In genomic region chr6:8489266-8489665, GRCm38 (mm10) we compare ENCODE assay signal across 23 mouse cellular contexts. TPM values are rescaled to one million over a fixed set of nuclear protein-coding genes. Genes with fewer than 3 reads are reported as not detected.
A peak's percentile ranks its signal among the peaks of the same experiment; 100 is the strongest.
DNase-seq lines count a peak whose midpoint lies in the region; ATAC-seq and TF ChIP-seq lines count a peak whose summit lies in the region.
"Had no signal": no experiment of that assay in that cellular context is flagged by ENCODE, and none has a peak within 500 bp of the region (broad histone marks: within the 10 kb centered on the region; RNA-seq: fewer than 3 reads in every experiment).

No protein-coding gene starts in this region.

- TF ChIP-seq RAD21 in MEL (IDR thresholded peaks at IDR 0.05; ENCODE audit: low read depth, low read length), result no peak

- H3K79me2 ChIP-seq in MEL (ENCODE audit: control insufficient read depth, insufficient read depth, low read length, poor library complexity), result no peaks in the 10 kb centered on the region; the same call in 1 of the 2 replicates

- H3K4me3 ChIP-seq in heart, embryonic 10.5 days, result no peak overlapping the region
- no peak overlapping the region for H3K4me3 ChIP-seq in midbrain, embryonic 11.5 days (ENCODE audit: low read depth, low read length)
- no peak overlapping the region for H3K4me3 ChIP-seq in midbrain, embryonic 13.5 days (replicated peaks)
- H3K4me3 ChIP-seq in thymus, adult 2 months (ENCODE audit: control insufficient read depth, insufficient read depth, low read length), result no peak overlapping the region
- H3K4me3 ChIP-seq in MEL (ENCODE audit: control insufficient read depth in 1 of 2, insufficient read depth in 1 of 2, low read depth in 2 of 2, low read length in 2 of 2), result no peak overlapping the region

- no peak for TF ChIP-seq EP300 in MEL (IDR thresholded peaks at IDR 0.05; ENCODE audit: low read depth in 1 of 2, low read length in 2 of 2)

- no peak for TF ChIP-seq CTCF in thymus, adult 2 months (IDR thresholded peaks at IDR 0.05; ENCODE audit: borderline replicate concordance, control insufficient read depth, extremely low read depth, insufficient read depth, low read length, poor library complexity)
- TF ChIP-seq CTCF in MEL (IDR thresholded peaks at IDR 0.05 in 2 of 3, conservative IDR thresholded peaks at IDR 0.05 in 1 of 3; ENCODE audit: control insufficient read depth in 1 of 3, insufficient read depth in 1 of 3, low read depth in 2 of 3, low read length in 3 of 3, poor library complexity in 1 of 3, severe bottlenecking in 1 of 3), result no peak

- no peak overlapping the region for H3K27ac ChIP-seq in heart, embryonic 10.5 days
- no peak overlapping the region for H3K27ac ChIP-seq in midbrain, embryonic 11.5 days (ENCODE audit: low read depth, low read length)
- no peak overlapping the region for H3K27ac ChIP-seq in midbrain, embryonic 13.5 days
- peak overlapping the region; percentile 59; the same call in 1 of the 2 replicates for H3K27ac ChIP-seq in thymus, adult 2 months (ENCODE audit: control insufficient read depth, insufficient read depth, low read length)
- H3K27ac ChIP-seq in MEL (ENCODE audit: control insufficient read depth, low read depth, low read length), result peak overlapping the region; percentile 65

- whole genome bisulfite sequencing in heart, embryonic 10.5 days, result 79% methylated on average over 7 of the region's 7 CpGs
- WGBS in midbrain, embryonic 11.5 days, result 69% methylated on average over 7 of the region's 7 CpGs
- WGBS in midbrain, embryonic 13.5 days, result 63% methylated on average over 7 of the region's 7 CpGs
- 94% methylated on average over 7 of the region's 7 CpGs for WGBS in thymus, adult 2 months

- H3K36me3 ChIP-seq in heart, embryonic 10.5 days, result no peaks in the 10 kb centered on the region
- no peaks in the 10 kb centered on the region for H3K36me3 ChIP-seq in midbrain, embryonic 11.5 days (ENCODE audit: control insufficient read depth, insufficient read depth, low read length)
- H3K36me3 ChIP-seq in midbrain, embryonic 13.5 days, result no peaks in the 10 kb centered on the region
- H3K36me3 ChIP-seq in thymus, adult 2 months (ENCODE audit: control insufficient read depth, insufficient read depth, low read length), result no peaks in the 10 kb centered on the region
- peaks cover 0 to 57% of the 10 kb centered on the region in 2 experiments; a peak in 2 of 4 replicates for H3K36me3 ChIP-seq in MEL (ENCODE audit: control insufficient read depth in 1 of 2, insufficient read depth in 2 of 2, low read length in 2 of 2)

- no peak for TF ChIP-seq POLR2A in thymus, adult 2 months (IDR thresholded peaks at IDR 0.05; ENCODE audit: control insufficient read depth, extremely low read depth, insufficient read depth, low read length, poor library complexity)
- TF ChIP-seq POLR2A in MEL (IDR thresholded peaks at IDR 0.05; ENCODE audit: control insufficient read depth in 1 of 2, insufficient read depth in 1 of 2, low read depth in 1 of 2, low read length in 2 of 2, poor library complexity in 1 of 2), result no peak

- DNase-seq in heart, adult 11 months, result peak; percentile 51
- no peak for DNase-seq in heart, embryonic 10.5 days (ENCODE audit: low spot score)
- peak; percentile 73 for DNase-seq in midbrain, embryonic 11.5 days (ENCODE audit: low spot score, missing footprints)
- no peak for DNase-seq in thymus, adult 2 months
- DNase-seq in thymus, postnatal 36 days, result no peak
- no peak for DNase-seq in MEL (ENCODE audit: low read depth, low spot score)
- no peak for DNase-seq in cerebellum, postnatal 4 days (ENCODE audit: low spot score in 2 of 2)
- DNase-seq: adrenal gland, adult 2 months; adrenal gland, adult 8-10 months; adrenal gland, postnatal 10 days; adrenal gland, postnatal 14 days; adrenal gland, postnatal 25 days; adrenal gland, postnatal 36 days; B cell, adult 2 months; cerebellum, adult 11 months; cerebellum, adult 11-12 months; cerebellum, adult 18-20 months had no signal

- no peaks in the 10 kb centered on the region for H3K9me3 ChIP-seq in heart, embryonic 10.5 days
- H3K9me3 ChIP-seq in midbrain, embryonic 11.5 days (ENCODE audit: control insufficient read depth, low read length), result no peaks in the 10 kb centered on the region
- H3K9me3 ChIP-seq in midbrain, embryonic 13.5 days, result no peaks in the 10 kb centered on the region
- no peaks in the 10 kb centered on the region for H3K9me3 ChIP-seq in MEL (replicated peaks; ENCODE audit: insufficient read depth, low read length)
- H3K9me3 ChIP-seq: G1E had no signal

- no peak overlapping the region for H3K9ac ChIP-seq in midbrain, embryonic 11.5 days (ENCODE audit: low read length)
- H3K9ac ChIP-seq in midbrain, embryonic 13.5 days (replicated peaks), result no peak overlapping the region
- no peak overlapping the region for H3K9ac ChIP-seq in MEL (ENCODE audit: control insufficient read depth, low read depth, low read length, poor library complexity, severe bottlenecking)

- no peak for ATAC-seq in midbrain, embryonic 11.5 days (ENCODE audit: low FRiP score)
- no peak for ATAC-seq in midbrain, embryonic 13.5 days
- ATAC-seq: activated CD4-positive, CD25-positive, alpha-beta regulatory T cell, adult 4 months; CD4-positive, CD25-positive, alpha-beta regulatory T cell, adult 4 months; Patski had no signal

- H3K4me2 ChIP-seq in midbrain, embryonic 11.5 days, result no peak overlapping the region
- no peak overlapping the region for H3K4me2 ChIP-seq in midbrain, embryonic 13.5 days (replicated peaks)

- peaks cover 24% of the 10 kb centered on the region; the same call in 1 of the 2 replicates for H3K4me1 ChIP-seq in heart, embryonic 10.5 days
- peaks cover 7% of the 10 kb centered on the region for H3K4me1 ChIP-seq in midbrain, embryonic 11.5 days (ENCODE audit: control insufficient read depth, insufficient read depth, low read length)
- H3K4me1 ChIP-seq in midbrain, embryonic 13.5 days (replicated peaks), result peaks cover 19% of the 10 kb centered on the region
- H3K4me1 ChIP-seq in thymus, adult 2 months (replicated peaks; ENCODE audit: control insufficient read depth, insufficient read depth, low read length), result peaks cover 36% of the 10 kb centered on the region
- H3K4me1 ChIP-seq in MEL (ENCODE audit: control insufficient read depth in 1 of 2, insufficient read depth in 2 of 2, low read length in 2 of 2), result peaks cover 42 to 54% of the 10 kb centered on the region in 2 experiments

- no peaks in the 10 kb centered on the region for H3K27me3 ChIP-seq in heart, embryonic 10.5 days (ENCODE audit: insufficient read depth, poor library complexity, severe bottlenecking)
- no peaks in the 10 kb centered on the region for H3K27me3 ChIP-seq in midbrain, embryonic 11.5 days (ENCODE audit: control insufficient read depth, insufficient read depth, low read length)
- H3K27me3 ChIP-seq in midbrain, embryonic 13.5 days, result no peaks in the 10 kb centered on the region
- H3K27me3 ChIP-seq in thymus, adult 2 months (ENCODE audit: control insufficient read depth, insufficient read depth, low read length), result no peaks in the 10 kb centered on the region
- no peaks in the 10 kb centered on the region for H3K27me3 ChIP-seq in MEL (ENCODE audit: control insufficient read depth in 1 of 2, insufficient read depth in 2 of 2, low read length in 2 of 2)
- H3K27me3 ChIP-seq: CH12.LX had no signal

TF ChIP-seq in MEL, 35 proteins besides CTCF, POLR2A, EP300 and RAD21:
- TF ChIP-seq POLR2AphosphoS2 (IDR thresholded peaks at IDR 0.05; ENCODE audit: low read length) (no peak), BHLHE40 (IDR thresholded peaks at IDR 0.05; ENCODE audit: borderline replicate concordance, low read depth, low read length) (no peak), MAFK (IDR thresholded peaks at IDR 0.05; ENCODE audit: borderline replicate concordance, low read depth, low read length) (no peak), ELF1 (IDR thresholded peaks at IDR 0.05; ENCODE audit: low read depth, low read length) (no peak), UBTF (IDR thresholded peaks at IDR 0.05; ENCODE audit: borderline replicate concordance, insufficient read depth, low read depth, low read length) (no peak), USF1 (IDR thresholded peaks at IDR 0.05; ENCODE audit: low read depth, low read length) (no peak), MYB (IDR thresholded peaks at IDR 0.05; ENCODE audit: low read depth, low read length) (no peak)
TF ChIP-seq in MEL: peak in this region for 0.

RNA-seq across cellular contexts. Expression of gene Glcci1, which starts 20.1 kb away (rescaled TPM):
- 5.2 and 5.5 TPM in 2 replicates for polyA plus RNA-seq in heart, embryonic 10.5 days (2016; fragmentation: Nextera tagmentation; extraction: Ambion mirVana)
- polyA plus RNA-seq in midbrain, embryonic 11.5 days (2014; fragmentation: Nextera tagmentation; extraction: Ambion mirVana), result 16.5 and 18.2 TPM in 2 replicates
- polyA plus RNA-seq in midbrain, embryonic 13.5 days (2015; fragmentation: Nextera tagmentation; extraction: Ambion mirVana), result 10.5 and 14.6 TPM in 2 replicates
- polyA plus RNA-seq in thymus, adult 2 months (2012; rRNA removed), result 187 and 194 TPM in 2 replicates
- 1.8 and 2.1 TPM in 2 replicates for total RNA-seq in MEL (2012; rRNA removed)
- polyA plus RNA-seq in MEL (2012; ENCODE audit: insufficient read depth in 1 of 2, insufficient read length in 2 of 2, low read depth in 1 of 2, low replicate concordance in 2 of 2, missing spikeins in 1 of 2), result 10 to 100 TPM in 1 of 2 experiments, 1 to 10 TPM in 1; 7.9 to 31.1 TPM

Comparison
In these comparisons a context has a peak if more than half of its experiments do, and no peak if none do; other contexts are left out.
1. DNase-seq: peak in heart, adult 11 months (single experiment) and midbrain, embryonic 11.5 days (single experiment); none in heart, embryonic 10.5 days (single experiment), thymus, adult 2 months (single experiment), thymus, postnatal 36 days (0 of 2), MEL (single experiment) and cerebellum, postnatal 4 days (0 of 2).
2. H3K27ac ChIP-seq: peak in thymus, adult 2 months (single experiment) and MEL (single experiment); none in heart, embryonic 10.5 days (single experiment), midbrain, embryonic 11.5 days (single experiment) and midbrain, embryonic 13.5 days (single experiment).